Comparison of ENCODE assay signal across 25 mouse cellular contexts in genomic region chr8:104742039-104742438, GRCm38 (mm10). TPM values are rescaled to one million over a fixed set of nuclear protein-coding genes. Genes with fewer than 3 reads are reported as not detected.
DNase-seq lines count a peak whose midpoint lies in the region; ATAC-seq and TF ChIP-seq lines count a peak whose summit lies in the region.
"Had no signal": no experiment of that assay in that cellular context is flagged by ENCODE, and none has a peak within 500 bp of the region (broad histone marks: within the 10 kb centered on the region; RNA-seq: fewer than 3 reads in every experiment).

No protein-coding gene starts in this region.

- no peaks in the 10 kb centered on the region for H3K79me2 ChIP-seq in CH12.LX (replicated peaks; ENCODE audit: control insufficient read depth, extremely low read depth, insufficient read depth, poor library complexity, severe bottlenecking)

- no peak for TF ChIP-seq EP300 in CH12.LX (IDR thresholded peaks at IDR 0.05; ENCODE audit: low read length)

- no peak overlapping the region for H3K27ac ChIP-seq in intestine, embryonic 16.5 days (ENCODE audit: low read length)
- no peak overlapping the region for H3K27ac ChIP-seq in intestine, embryonic 15.5 days
- H3K27ac ChIP-seq in layer of hippocampus, adult 2 months, result no peak overlapping the region
- no peak overlapping the region for H3K27ac ChIP-seq in CH12.LX (ENCODE audit: insufficient read depth, low read depth)
- H3K27ac ChIP-seq: forebrain, embryonic 10.5 days; hindbrain, embryonic 12.5 days; liver, embryonic 14.5 days; neural tube, embryonic 13.5 days had no signal

- dilution Hi-C loops in CH12.LX (cut with MboI; ENCODE audit: extremely low pct_ligation_motif_present, extremely low pct_unique_long_range_greater_than_20kb, low sequenced_read_pairs), result no loop called here

- no peak; the same call in 1 of the 2 replicates for TF ChIP-seq RAD21 in CH12.LX (IDR thresholded peaks at IDR 0.05; ENCODE audit: low read depth, low read length)

- no peaks in the 10 kb centered on the region for H3K4me1 ChIP-seq in intestine, embryonic 16.5 days (ENCODE audit: control insufficient read depth, insufficient read depth, low read length)
- no peaks in the 10 kb centered on the region for H3K4me1 ChIP-seq in intestine, embryonic 15.5 days (replicated peaks)
- H3K4me1 ChIP-seq in CH12.LX (ENCODE audit: control insufficient read depth in 1 of 2, insufficient read depth in 2 of 2), result 0 out of 4 replicates have a peak, but pooled peaks cover 0 to 3% of the 10 kb centered on the region in 2 experiments
- H3K4me1 ChIP-seq: forebrain, embryonic 10.5 days; hindbrain, embryonic 12.5 days; megakaryocyte, embryonic 14.5 days; neural tube, embryonic 13.5 days had no signal

- no peaks in the 10 kb centered on the region for H3K27me3 ChIP-seq in intestine, embryonic 16.5 days (replicated peaks; ENCODE audit: control insufficient read depth, insufficient read depth, low read length)
- no peaks in the 10 kb centered on the region for H3K27me3 ChIP-seq in intestine, embryonic 15.5 days (replicated peaks)
- H3K27me3 ChIP-seq in CH12.LX (replicated peaks), result peaks cover 2% of the 10 kb centered on the region
- H3K27me3 ChIP-seq: hindbrain, embryonic 12.5 days; neural tube, embryonic 13.5 days had no signal

- WGBS in intestine, embryonic 16.5 days, result 80% methylated on average over 1 of the region's 1 CpGs
- WGBS in intestine, embryonic 15.5 days, result 70% methylated on average over 1 of the region's 1 CpGs

- no peak for TF ChIP-seq POLR2A in CH12.LX (IDR thresholded peaks at IDR 0.05; ENCODE audit: low read depth, low read length)

- H3K36me3 ChIP-seq in intestine, embryonic 16.5 days (ENCODE audit: control insufficient read depth, insufficient read depth, low read length), result no peaks in the 10 kb centered on the region
- H3K36me3 ChIP-seq in intestine, embryonic 15.5 days, result no peaks in the 10 kb centered on the region
- H3K36me3 ChIP-seq in CH12.LX (replicated peaks in 1 of 2; ENCODE audit: control insufficient read depth in 1 of 2, insufficient read depth in 1 of 2, low read length in 1 of 2), result no peaks in the 10 kb centered on the region
- H3K36me3 ChIP-seq: forebrain, embryonic 10.5 days; hindbrain, embryonic 12.5 days; neural tube, embryonic 13.5 days had no signal

- TF ChIP-seq CTCF in layer of hippocampus, adult 2 months (conservative IDR thresholded peaks at IDR 0.05), result peak; percentile 10; the same call in 1 of the 2 replicates
- peak in 1 of 2 experiments; percentile 33; a peak in 2 of 4 replicates for TF ChIP-seq CTCF in CH12.LX (conservative IDR thresholded peaks at IDR 0.05 in 1 of 2, IDR thresholded peaks at IDR 0.05 in 1 of 2; ENCODE audit: low read depth in 2 of 2, low read length in 2 of 2)

- no peak overlapping the region for H3K9ac ChIP-seq in intestine, embryonic 16.5 days (ENCODE audit: low read depth, low read length)
- no peak overlapping the region for H3K9ac ChIP-seq in intestine, embryonic 15.5 days
- H3K9ac ChIP-seq in CH12.LX (ENCODE audit: insufficient read depth, low read depth), result no peak overlapping the region
- H3K9ac ChIP-seq: forebrain, postnatal 0 days; hindbrain, embryonic 12.5 days; liver, embryonic 14.5 days; neural tube, embryonic 13.5 days had no signal

- peak; percentile 36; the same call in 1 of the 2 replicates for ATAC-seq in intestine, embryonic 16.5 days
- ATAC-seq in intestine, embryonic 15.5 days, result no peak
- ATAC-seq: forebrain, postnatal 0 days had no signal

- in situ Hi-C loops in CH12.LX (cut with MboI; ENCODE audit: low pct_ligation_motif_present, low pct_unique_long_range_greater_than_20kb, low sequenced_read_pairs), result loop anchor here (10.0 kb wide), 1 partner anchor 137 kb away; no protein-coding TSS in a partner anchor

- no peak for DNase-seq in layer of hippocampus, adult 2 months (ENCODE audit: low spot score in 2 of 2)
- no peak for DNase-seq in layer of hippocampus, adult 18-20 months (ENCODE audit: low spot score in 2 of 2)
- DNase-seq in 3T3-L1 (ENCODE audit: low read depth, low spot score) (peak; percentile 40), CH12.LX (ENCODE audit: extremely low read depth) (no peak)
- no peak for DNase-seq in cerebellum, postnatal 14 days
- DNase-seq in cerebellum, adult 11 months, result no peak
- DNase-seq: adrenal gland, postnatal 36 days; cerebellum, adult 2 months; forebrain, postnatal 0 days; heart, postnatal 14 days; left cerebral cortex, postnatal 4 days; midbrain, embryonic 14.5 days; thymus, postnatal 36 days had no signal

- H3K9me3 ChIP-seq in intestine, embryonic 16.5 days (ENCODE audit: control insufficient read depth, low read length), result no peaks in the 10 kb centered on the region
- H3K9me3 ChIP-seq in intestine, embryonic 15.5 days, result no peaks in the 10 kb centered on the region
- H3K9me3 ChIP-seq in CH12.LX (replicated peaks; ENCODE audit: low read length), result no peaks in the 10 kb centered on the region
- H3K9me3 ChIP-seq: forebrain, embryonic 10.5 days; hindbrain, embryonic 12.5 days; megakaryocyte, embryonic 14.5 days; neural tube, embryonic 13.5 days had no signal

- no peak overlapping the region for H3K4me2 ChIP-seq in intestine, embryonic 16.5 days (ENCODE audit: low read depth, low read length)
- no peak overlapping the region for H3K4me2 ChIP-seq in intestine, embryonic 15.5 days (replicated peaks)
- no peak overlapping the region for H3K4me2 ChIP-seq in CH12.LX (ENCODE audit: insufficient read depth, low read depth, poor library complexity, severe bottlenecking)
- H3K4me2 ChIP-seq: hindbrain, embryonic 12.5 days; neural tube, embryonic 13.5 days had no signal

- no peak overlapping the region for H3K4me3 ChIP-seq in intestine, embryonic 16.5 days (ENCODE audit: low read length)
- no peak overlapping the region for H3K4me3 ChIP-seq in intestine, embryonic 15.5 days (replicated peaks)
- H3K4me3 ChIP-seq in layer of hippocampus, adult 2 months, result no peak overlapping the region
- H3K4me3 ChIP-seq in CH12.LX (replicated peaks in 1 of 3; ENCODE audit: low read depth in 2 of 3, low read length in 2 of 3, poor library complexity in 1 of 3), result no peak overlapping the region
- H3K4me3 ChIP-seq: forebrain, embryonic 10.5 days; hindbrain, embryonic 12.5 days; megakaryocyte, embryonic 14.5 days; neural tube, embryonic 13.5 days had no signal

TF ChIP-seq in CH12.LX, 34 proteins besides CTCF, POLR2A, EP300 and RAD21:
- TF ChIP-seq E2F4 (IDR thresholded peaks at IDR 0.05; ENCODE audit: insufficient replicate concordance, low read depth, low read length) (no peak), SMC3 (IDR thresholded peaks at IDR 0.05; ENCODE audit: low read depth, low read length) (peak; percentile 30)
TF ChIP-seq in CH12.LX: peak in this region for 1.

RNA-seq across cellular contexts. Expression of gene Ces2a, which starts 8.2 kb away (rescaled TPM):
- polyA plus RNA-seq in intestine, embryonic 16.5 days (2015; fragmentation: Nextera tagmentation; extraction: Ambion mirVana), result 8.0 and 8.7 TPM in 2 replicates
- 5.1 and 5.4 TPM in 2 replicates for polyA plus RNA-seq in intestine, embryonic 15.5 days (2015; fragmentation: Nextera tagmentation; extraction: Ambion mirVana)
- not detected for total RNA-seq in layer of hippocampus, adult 2 months (2021)
- total RNA-seq in layer of hippocampus, adult 18-20 months (2021), result not detected
- total RNA-seq in CH12.LX (2012; rRNA removed) (not detected in 2 replicates), CH12.LX (2014; rRNA removed) (not detected in 2 replicates)
- not detected in 2 replicates for polyA plus RNA-seq in CH12.LX (2012; ENCODE audit: insufficient read length, low read depth)
- total RNA-seq: adrenal gland, postnatal 36 days; ES-E14; forebrain, postnatal 0 days; gastrocnemius, adult 18-20 months; granulocyte monocyte progenitor cell, adult 5-6 weeks; heart, postnatal 14 days; left cerebral cortex, adult 18-20 months; left cerebral cortex, postnatal 4 days had no signal
- polyA plus RNA-seq: cerebellum, adult 2 months; forebrain, embryonic 10.5 days; forebrain, postnatal 0 days; hindbrain, embryonic 12.5 days; lung, embryonic 16.5 days; midbrain, embryonic 14.5 days; neural tube, embryonic 13.5 days had no signal
